Mouse (Mus musculus): ENCODE results near the gene Cyb5rl. TPM values are rescaled to one million over a fixed set of nuclear protein-coding genes. Genes with fewer than 3 reads are reported as not detected.
"Not testable (repeated sequence)": the region's sequence is repeated elsewhere in the genome, so short reads cannot be mapped to it uniquely, and the experiment has no call there.

Gene Cyb5rl
- total RNA-seq, 2 experiments from 2014 or later: 6.3 to 7.6 TPM

DNA sequence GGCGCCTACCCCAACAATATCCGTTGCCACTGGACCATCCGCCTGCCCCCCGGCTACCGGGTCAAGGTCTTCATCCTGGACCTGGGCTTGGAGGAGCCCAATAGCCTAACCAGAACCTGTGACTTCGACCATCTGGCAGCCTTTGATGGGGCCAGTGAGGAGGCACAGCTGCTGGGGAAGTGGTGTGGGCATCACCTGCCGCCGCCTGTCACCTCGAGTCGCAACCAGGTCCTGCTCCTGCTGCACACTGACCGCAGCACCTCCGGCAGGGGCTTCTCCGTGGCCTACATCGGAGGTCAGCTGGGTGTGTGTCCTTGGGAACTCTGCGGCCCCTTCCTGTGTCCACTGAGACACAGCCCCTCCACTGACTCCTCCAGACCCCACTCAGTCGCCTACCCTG, 40.0 kb downstream of the Cyb5rl start:
- DNase-seq (ENCODE audit: low spot score in 2 of 2): no peak

DNA sequence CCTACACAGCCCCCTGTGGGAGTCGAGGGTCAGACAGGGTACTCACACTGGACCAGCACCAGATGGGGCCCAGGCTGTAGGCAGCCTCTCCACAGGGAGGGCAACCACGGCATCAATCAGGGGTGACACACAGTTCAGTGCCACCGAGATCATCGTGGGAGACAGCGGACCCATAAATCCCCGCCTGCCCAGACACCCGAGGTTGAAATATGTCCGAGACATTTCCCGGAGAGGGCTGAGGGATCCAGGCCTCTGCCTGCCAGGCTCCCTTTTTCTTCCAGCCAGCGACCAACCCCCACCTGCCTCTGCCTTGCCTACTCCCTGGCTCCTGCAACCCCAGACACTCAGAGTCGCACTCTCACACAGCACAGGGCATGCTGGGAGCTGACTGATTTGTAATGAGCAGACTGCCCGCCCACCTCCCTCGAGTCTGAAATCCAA, 41.5 kb downstream of the Cyb5rl start:
- DNase-seq (ENCODE audit: low spot score in 2 of 2): peak in 1 of 2 experiments; percentile 39

DNA sequence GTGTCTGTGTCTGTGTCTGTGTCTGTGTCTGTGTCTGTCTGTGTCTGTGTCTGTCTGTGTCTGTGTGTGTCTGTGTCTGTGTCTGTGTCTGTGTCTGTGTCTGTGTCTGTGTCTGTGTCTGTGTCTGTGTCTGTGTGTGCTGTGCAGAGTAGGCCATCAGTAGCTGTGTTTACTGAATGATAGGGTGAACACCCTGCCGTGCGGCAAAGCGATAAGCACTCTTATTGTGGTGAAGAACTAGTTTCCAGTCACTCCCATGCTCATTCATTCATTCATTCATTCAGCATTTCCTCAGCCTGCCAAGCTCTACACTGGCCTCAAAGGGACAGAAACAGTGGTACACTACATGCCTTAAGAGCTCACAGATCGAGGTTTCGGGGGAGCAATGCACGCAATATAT, 42.4 kb downstream of the Cyb5rl start:
- not testable (repeated sequence) for DNase-seq (ENCODE audit: low spot score in 2 of 2)

DNA sequence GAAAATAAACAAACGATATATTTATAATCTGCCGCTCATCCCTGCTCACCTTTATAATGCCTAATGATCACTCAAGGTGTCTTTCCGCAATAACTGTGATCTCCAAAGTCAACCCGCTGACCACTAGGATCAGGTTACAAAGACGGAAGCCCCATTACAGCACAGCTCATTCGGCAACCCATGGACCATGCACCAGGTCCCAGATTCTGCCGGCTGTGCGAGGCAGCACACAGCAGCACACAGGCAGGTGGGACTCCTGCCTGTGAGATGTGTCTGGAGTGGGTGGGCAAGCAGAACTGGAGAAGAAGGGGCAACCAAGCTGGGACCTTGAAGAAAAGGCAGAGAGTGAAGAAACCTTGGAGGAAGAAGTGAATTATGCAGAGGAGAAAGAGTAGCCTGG, 47.5 kb downstream of the Cyb5rl start:
- no peak for DNase-seq (ENCODE audit: low spot score in 2 of 2)

DNA sequence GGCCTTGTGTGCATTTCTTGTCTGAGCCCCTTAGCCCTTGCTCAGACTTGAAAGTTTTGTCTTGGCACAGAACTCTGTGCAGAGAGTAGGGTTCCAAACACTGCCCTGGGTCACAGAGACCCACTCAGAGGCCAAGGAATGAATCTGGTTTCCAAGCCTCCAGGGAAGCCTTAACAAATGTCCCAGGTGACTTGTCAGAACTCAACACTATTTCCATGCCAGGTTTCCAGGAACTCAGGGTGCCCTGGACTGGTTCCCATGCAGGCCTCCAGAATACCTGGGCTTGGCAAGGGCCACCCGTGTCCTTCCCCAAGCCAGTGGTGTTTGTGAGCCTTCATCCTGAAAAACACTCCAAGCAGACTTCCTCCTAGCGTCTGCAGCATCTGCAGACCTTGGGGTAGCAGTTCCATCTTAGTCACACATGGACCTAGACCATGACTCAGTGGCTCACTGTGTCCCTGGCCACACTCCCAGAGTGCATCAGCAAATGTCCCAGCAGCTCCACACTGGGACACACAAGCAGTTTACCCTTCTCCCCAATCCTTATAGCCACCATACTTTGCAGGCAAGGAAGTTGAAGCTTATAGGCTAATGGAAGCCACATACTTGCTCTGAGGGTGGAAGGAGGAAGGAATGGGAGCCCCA, 51.1 kb downstream of the Cyb5rl start:
- DNase-seq (ENCODE audit: low spot score in 2 of 2): no peak

DNA sequence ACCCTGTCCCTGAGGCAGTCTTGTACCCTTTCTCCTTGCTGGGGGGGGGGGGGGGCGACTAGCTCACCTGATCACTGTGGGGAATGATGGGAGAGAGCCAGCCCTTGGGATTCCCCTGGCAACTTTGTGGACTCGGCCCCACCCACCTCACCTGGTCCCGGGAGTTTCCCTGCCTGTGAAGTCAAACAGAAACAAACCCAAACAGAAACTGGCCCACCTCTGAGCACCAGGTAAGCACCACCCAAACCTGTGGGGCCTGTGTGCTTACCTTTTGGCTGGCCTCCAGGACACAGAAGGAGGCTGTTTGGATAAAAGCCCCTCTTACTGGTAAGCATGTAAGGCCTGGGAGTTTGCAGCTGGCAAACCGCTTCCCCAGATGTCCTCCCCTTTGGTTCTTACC, 52.3 kb downstream of the Cyb5rl start:
- DNase-seq (ENCODE audit: low spot score in 2 of 2): no peak

DNA sequence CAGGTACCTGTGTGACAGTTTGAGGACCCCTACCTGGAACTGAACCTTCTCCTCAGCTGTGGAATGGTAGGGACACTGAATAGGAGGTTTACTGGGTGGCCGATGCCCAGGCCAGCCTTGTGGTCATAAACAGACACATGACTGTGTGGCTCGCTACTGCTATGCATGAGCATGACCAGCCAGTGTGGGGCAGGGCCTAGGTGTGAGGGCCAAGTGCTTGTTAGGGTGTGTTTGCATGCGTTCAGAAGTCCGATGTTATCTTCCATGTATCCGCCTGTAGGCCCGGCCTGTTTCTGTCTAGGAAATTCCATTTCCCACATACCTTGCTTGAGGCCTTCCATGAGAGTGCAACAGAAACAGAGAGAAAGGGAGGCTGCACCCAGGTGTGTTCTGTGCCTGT, 53.9 kb downstream of the Cyb5rl start:
- no peak for DNase-seq (ENCODE audit: low spot score in 2 of 2)

DNA sequence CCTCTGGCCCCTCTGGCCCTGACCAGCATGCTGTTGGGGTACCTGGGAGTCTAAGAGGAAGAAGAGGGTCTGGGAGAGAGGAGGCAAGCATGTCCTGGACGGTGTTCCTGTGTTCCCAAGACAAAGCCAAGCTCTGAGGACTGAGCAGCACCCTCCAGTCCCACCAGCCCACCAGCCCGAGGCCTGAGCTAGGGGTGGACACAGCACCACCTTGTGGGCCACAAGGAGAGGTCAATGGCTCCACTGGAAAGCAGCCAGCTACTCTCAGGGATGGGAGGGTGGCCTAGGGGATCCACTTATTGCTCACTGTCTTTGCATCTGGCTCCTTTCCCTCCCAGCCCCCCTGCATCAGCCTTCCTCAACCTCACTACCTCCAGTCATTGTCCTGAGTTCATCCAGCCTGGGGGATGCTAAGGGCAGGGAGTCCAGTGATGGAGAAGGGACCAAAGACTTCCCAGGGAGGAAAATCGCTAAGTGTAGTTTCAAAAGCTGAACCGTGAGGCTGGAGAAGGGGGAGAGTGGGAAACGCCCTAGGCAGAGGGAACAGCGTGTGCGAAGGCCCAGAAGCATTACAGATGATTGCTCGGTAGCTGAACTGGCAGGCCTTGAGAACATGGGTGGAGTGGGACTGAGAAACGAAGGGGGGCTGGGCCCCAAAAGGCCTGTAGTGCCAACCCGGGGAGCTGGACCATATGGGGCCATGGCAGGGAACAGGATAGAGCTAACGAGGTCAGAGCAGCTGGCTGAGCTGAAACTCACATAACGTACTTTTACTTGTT, 54.6 kb downstream of the Cyb5rl start:
- no peak for DNase-seq (ENCODE audit: low spot score in 2 of 2)

DNA sequence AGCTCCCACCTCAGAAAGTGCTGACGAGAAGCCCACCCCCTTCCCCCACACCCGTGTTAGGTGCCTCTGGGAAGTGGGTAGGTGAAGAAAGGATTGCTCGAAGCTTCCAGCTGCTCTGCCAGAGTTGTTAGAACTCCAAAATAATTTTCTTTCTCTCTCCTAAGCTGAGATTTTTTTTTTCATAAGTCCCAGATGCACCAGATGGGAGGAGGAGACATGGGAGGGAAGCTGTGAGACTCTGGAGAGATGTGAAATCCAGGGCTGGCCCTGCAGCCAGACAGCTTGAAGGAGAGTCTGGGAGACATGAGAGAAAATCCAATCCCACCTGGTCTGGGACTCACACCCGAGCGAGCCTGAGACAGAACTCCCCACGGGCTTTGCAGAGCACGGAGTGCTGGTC, 57.6 kb downstream of the Cyb5rl start:
- no peak for DNase-seq (ENCODE audit: low spot score in 2 of 2)

DNA sequence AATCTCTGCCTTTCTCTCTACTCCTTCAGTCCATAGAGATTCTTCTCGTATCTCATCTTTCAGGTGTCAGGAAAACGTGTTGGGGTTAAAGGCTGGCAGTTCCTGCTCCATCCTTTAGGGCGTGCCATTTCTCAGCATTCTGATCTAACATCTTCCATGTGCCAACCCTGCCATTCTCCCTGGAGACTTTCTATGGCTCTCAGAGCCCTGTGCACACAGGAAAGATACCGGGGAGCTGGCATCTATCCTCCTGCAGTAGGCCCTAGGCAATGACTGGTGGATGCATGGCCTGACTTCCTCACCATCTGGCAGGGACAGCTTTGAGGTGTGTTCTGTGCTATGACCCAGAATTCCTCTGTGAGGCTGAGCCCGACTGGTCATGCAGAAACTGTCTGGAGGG, 58.3 kb downstream of the Cyb5rl start:
- DNase-seq (ENCODE audit: low spot score in 2 of 2): no peak

DNA sequence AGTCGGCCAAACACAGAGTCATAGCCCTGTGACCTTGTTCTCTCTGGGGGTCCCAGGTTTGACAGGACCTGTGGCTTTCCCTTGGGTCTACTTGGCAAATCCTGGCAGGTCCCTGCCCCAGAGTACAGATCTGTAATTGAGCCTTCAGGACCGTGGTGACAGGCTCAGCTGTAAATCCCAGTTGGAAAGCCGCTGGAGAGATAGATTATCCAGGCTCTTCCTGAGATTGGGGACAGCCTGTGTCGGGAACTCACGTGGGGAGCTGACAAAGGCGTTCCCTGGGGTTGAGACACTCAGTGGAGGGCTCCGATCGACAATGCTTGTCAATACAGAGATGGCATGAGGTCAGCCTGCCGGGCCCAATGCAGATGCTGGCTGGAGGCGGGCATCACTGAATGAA, 59.6 kb downstream of the Cyb5rl start:
- DNase-seq (ENCODE audit: low spot score in 2 of 2): no peak

DNA sequence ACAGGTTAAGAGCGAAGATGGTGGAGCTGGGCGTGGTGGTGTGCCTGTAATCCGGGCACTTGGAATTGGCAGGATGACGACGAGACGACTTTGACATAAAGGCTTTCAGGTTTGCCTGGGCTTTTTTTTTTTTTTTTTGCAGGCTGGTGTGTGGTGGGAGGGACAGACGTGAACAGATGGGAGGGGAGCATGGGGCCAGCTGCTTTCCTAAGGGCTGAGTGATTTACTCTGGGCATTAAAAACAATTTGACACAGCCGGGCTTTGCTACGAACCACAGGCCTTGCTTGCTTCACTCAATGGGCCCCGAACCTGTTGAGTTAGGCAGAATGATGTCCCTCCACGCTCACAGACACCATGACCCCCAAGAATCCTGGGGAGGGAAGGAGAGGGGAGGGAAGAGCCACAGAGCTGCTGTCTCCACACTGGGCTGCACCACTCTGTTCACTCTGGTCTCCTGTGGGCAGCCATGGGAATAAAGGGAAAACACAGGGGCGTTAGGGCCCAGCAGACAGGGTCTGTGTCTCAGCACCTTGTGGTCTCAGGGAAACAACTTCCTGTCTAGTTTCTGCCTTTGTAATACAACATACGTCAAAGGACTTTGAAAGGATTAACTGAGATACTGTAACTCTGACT, 60.2 kb downstream of the Cyb5rl start:
- no peak for DNase-seq (ENCODE audit: low spot score in 2 of 2)

DNA sequence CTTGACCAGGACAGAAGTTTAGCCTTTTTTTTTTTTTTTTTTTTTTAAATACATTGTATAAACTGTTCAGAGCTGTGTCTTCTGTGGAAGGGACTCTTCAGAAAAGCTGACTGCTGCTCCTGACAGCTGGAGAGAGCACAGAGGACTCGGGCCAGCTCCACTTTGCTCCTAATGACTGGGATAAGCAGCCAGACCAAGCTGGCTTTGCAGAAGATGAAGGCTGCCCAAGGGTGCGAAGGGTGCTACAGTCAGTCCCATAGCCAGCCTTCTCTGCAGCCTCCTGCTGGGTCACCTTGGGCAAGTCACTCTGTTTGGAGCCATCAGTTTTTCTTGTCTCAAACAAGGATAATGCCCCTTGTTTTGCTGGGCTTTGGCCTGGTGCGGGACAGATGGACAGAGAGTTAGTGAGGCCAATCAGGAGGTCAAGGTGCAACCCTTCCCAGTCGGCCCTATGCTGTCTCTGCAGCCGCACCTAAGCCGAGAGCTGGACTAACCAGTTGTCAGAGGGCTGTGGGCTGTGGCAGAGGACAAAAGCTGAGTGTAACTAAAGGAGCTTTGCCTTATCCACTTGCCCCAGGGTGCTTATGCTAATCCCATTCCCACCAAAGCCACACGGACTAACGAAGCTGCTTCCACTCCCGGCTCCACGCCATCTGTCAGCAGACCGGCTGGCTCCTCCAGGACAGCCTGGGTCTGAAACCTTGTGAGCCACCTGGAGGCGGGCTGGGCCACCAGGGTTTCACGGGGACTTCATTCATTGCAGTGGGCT, 61.3 kb downstream of the Cyb5rl start:
- no peak for DNase-seq (ENCODE audit: low spot score in 2 of 2)

DNA sequence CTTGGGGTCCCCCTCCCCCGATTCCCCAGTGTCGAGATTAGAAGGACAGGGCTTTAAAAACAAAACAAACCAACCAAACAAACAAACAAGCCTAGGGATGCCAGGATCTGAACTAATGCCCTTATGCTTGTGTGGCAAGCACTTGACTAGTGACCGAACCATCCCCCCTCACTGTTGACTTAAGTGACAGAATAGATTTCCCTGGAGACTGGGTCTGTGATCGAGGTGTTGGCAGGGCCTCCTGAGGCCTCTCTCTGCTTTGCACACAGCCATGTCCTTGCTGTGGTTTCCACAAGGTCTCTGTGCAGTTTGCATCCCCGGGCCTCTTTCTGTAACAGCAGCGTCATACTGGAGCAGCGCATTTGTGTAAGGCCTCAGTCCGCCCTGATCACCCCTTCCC, 62.6 kb downstream of the Cyb5rl start:
- no peak for DNase-seq (ENCODE audit: low spot score in 2 of 2)

DNA sequence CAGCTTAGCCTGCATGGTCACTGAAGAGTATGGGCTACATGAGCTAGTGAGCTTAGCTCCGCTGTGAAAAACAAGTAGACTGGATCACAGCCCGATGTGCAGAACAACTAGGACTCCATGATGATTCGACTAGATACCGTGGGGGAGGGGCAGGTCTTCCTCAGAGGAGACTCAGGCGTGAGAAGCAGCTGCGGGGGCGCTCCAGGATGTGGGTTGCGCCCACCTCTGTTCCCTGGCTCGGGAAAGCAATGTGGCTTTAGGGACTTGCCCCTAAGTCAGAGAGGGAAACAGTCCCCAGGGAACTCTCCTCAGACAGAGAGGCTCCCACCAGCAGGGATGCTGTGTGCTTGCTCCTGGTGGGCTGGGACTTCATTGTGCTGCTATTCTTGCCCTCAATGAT, 63.7 kb downstream of the Cyb5rl start:
- DNase-seq (ENCODE audit: low spot score in 2 of 2): peak; percentile 34 to 37

DNA sequence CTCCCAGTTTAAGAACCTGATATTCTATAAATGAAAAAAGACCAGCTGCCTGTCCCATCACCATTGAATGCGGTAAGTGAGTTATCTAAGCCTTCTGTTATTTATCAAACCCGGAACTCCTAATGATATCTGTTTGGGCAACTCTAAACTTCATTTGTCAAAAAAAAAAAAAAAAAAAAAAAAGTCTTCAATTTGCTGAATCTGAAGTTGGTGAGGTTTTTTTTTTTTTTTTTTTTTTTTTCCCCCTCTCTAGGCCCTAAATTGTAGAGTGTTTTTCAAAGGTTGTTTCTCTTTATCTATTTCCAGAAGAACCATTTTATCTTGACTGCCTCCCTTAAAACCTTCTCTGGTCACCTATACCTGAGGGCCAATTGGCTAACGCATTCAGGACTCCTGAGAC, 68.1 kb downstream of the Cyb5rl start:
- no peak for DNase-seq (ENCODE audit: low spot score in 2 of 2)

DNA sequence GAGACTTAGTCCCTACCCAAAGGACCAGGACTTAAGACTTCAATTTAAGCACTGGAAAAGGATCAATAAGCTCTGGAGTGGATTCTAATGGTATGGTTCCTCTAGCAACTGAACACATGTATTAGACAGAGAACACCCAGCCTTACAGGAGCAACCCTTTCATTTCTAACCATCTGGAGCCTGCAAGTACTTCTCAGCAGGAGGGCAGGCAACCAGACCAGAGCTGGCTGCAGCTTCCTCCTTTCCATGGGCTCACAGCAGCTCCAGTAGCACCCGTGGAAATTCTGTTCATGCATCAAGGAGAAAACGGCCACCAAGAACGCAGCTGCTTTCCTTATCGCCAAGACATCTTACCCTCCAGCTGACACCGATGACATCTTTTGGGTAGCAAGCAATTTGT, 68.9 kb downstream of the Cyb5rl start:
- DNase-seq (ENCODE audit: low spot score in 2 of 2): no peak

DNA sequence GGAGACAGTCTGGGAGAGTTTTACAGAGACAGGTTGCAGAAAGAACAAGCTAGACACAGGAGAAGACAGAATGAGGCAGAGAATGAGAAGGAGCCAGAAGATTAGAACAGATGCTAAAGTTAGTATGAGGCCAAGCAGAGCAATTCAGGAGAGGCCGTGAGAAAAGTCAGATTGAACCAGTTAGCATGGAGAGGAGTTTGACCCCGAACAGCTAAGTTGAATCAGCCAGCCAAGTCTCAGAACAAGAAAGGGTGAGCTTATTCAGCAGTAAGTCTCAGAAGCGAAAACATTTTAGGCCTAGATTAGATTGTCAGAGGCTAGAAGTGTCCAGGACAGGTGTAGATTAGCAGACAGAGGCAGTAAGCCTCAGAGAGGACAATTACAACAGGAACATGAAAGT, 69.7 kb downstream of the Cyb5rl start:
- no peak for DNase-seq (ENCODE audit: low spot score in 2 of 2)
